Mouse (Mus musculus) ES-E14 (cell line): Measurements from ENCODE around the gene Ylpm1. TPM values are rescaled to one million over a fixed set of nuclear protein-coding genes. Genes with fewer than 3 reads are reported as not detected.

Experiments
- DNase-seq: peaks from one replicate; pipeline ENCODE4 v3.0.0-alpha.2; 2013; ENCODE audit warnings: low read depth, low spot score
- H3K27ac ChIP-seq: 2 replicates; pipeline ENCODE4 v1.5.1; 2012; ENCODE audit warnings: low read depth, mild to moderate bottlenecking, low read length, moderate library complexity, mixed read lengths; ENCODE audit not compliant: poor library complexity, insufficient read depth, severe bottlenecking
- H3K36me3 ChIP-seq: 2 replicates; pipeline ENCODE4 v1.6.1; 2012; ENCODE audit warnings: mild to moderate bottlenecking, low read length, moderate library complexity, mixed read lengths; ENCODE audit not compliant: control insufficient read depth, poor library complexity, insufficient read depth, severe bottlenecking
- H3K4me1 ChIP-seq, 2 experiments: fragments of 150-350 bp in 1 of 2; sonication (generic) in 1 of 2; 2 replicates each; pipeline ENCODE4 v1.6.1; 2012; ENCODE audit warnings: low read length in 2 of 2, mild to moderate bottlenecking in 1 of 2, mixed read lengths in 1 of 2; ENCODE audit not compliant: control insufficient read depth in 2 of 2, insufficient read depth in 2 of 2, poor library complexity in 1 of 2
- H3K4me3 ChIP-seq, 2 experiments: fragments of 150-350 bp in 1 of 2; sonication (generic) in 1 of 2; 2 replicates each; pipeline ENCODE4 v1.5.1; 2012; ENCODE audit warnings: low read length in 2 of 2, low read depth in 1 of 2, mild to moderate bottlenecking in 1 of 2, mixed read lengths in 1 of 2; ENCODE audit not compliant: insufficient read depth in 1 of 2, poor library complexity in 1 of 2, severe bottlenecking in 1 of 2
- H3K9ac ChIP-seq: 2 replicates; pipeline ENCODE4 v1.6.1; 2012; ENCODE audit warnings: low read depth, mild to moderate bottlenecking, low read length, mixed read lengths; ENCODE audit not compliant: poor library complexity, insufficient read depth, severe bottlenecking
- H3K9me3 ChIP-seq: fragments of 150-350 bp; sonication (generic); 2 replicates; pipeline ENCODE4 v1.6.1; 2012; ENCODE audit warnings: low read depth, mild to moderate bottlenecking, low read length; ENCODE audit not compliant: control insufficient read depth, insufficient read depth
- CHD2 ChIP-seq: IDR thresholded peaks from 2 replicates; pipeline ENCODE4 v1.6.1; 2014; ENCODE audit warnings: mild to moderate bottlenecking, low read depth, low read length, inconsistent platforms
- HCFC1 ChIP-seq: IDR thresholded peaks from 2 replicates; pipeline ENCODE4 v1.6.1; 2012; ENCODE audit warnings: low read length, inconsistent platforms, borderline replicate concordance; ENCODE audit not compliant: insufficient read depth
- MAFK ChIP-seq: IDR thresholded peaks from 2 replicates; pipeline ENCODE4 v1.6.1; 2014; ENCODE audit warnings: mild to moderate bottlenecking, low read depth, low read length, inconsistent platforms; ENCODE audit not compliant: insufficient read depth
- ZC3H11A ChIP-seq: IDR thresholded peaks from 2 replicates; pipeline ENCODE4 v1.6.1; 2012; ENCODE audit warnings: low read depth, mild to moderate bottlenecking, inconsistent platforms, low read length, borderline replicate concordance
- ZNF384 ChIP-seq: IDR thresholded peaks from 2 replicates; pipeline ENCODE4 v1.6.1; 2012; ENCODE audit warnings: low read depth, low read length, inconsistent platforms
- in situ Hi-C, 2 experiments: fragments of 600-800 bp; cut with MboI; formaldehyde crosslinking; loops; one replicate each; pipeline ENCODE4 v1.15.1; 2025; ENCODE audit warnings: low sequenced_read_pairs in 2 of 2, inconsistent platforms in 1 of 2; ENCODE audit not compliant: unreplicated experiment in 2 of 2
- total RNA-seq: library from RNA; depleted of rRNA; stranded (reverse); fragments of 300-350 nt; gene quantifications from 2 replicates; pipeline ENCODE4 v1.2.3, GENCODE M21; 2012

Gene Ylpm1
- total RNA-seq, 1 experiment, result 38.8 TPM

- DNase-seq, result no peak
- in situ Hi-C loops, result no loop called here
- H3K4me1 ChIP-seq, result peaks cover 9 to 10% of the 10 kb centered on the region in 2 experiments; a peak in 2 of 4 replicates
- peaks cover 2% of the 10 kb centered on the region; the same call in 1 of the 2 replicates for H3K36me3 ChIP-seq
- H3K9ac ChIP-seq, result no peak overlapping the region
- no peak overlapping the region for H3K4me3 ChIP-seq
- no peaks in the 10 kb centered on the region for H3K9me3 ChIP-seq
- no peak for TF ChIP-seq ZC3H11A
- TF ChIP-seq MAFK, result no peak
- TF ChIP-seq HCFC1, result no peak
- TF ChIP-seq CHD2, result no peak
- TF ChIP-seq ZNF384, result no peak
- H3K27ac ChIP-seq, result no peak overlapping the region
These were observed 113.3 kb downstream of the Ylpm1 start for GRCm38 (mm10) chr12:85109426-85109825.

GRCm38 (mm10) chr12:85110011-85110697 is 114.0 kb downstream of the Ylpm1 start:
- in situ Hi-C loops, result no loop called here
- DNase-seq, result no peak
- H3K36me3 ChIP-seq, result peaks cover 2% of the 10 kb centered on the region; the same call in 1 of the 2 replicates
- peak overlapping the region; percentile 79 to 97 for H3K4me3 ChIP-seq
- H3K9ac ChIP-seq, result peak overlapping the region; percentile 95
- no peak overlapping the region for H3K27ac ChIP-seq
- TF ChIP-seq HCFC1 (no peak), ZC3H11A (no peak), CHD2 (no peak), ZNF384 (no peak), MAFK (no peak)
- no peaks in the 10 kb centered on the region for H3K9me3 ChIP-seq
- H3K4me1 ChIP-seq, result peaks cover 7 to 9% of the 10 kb centered on the region in 2 experiments; a peak in 2 of 4 replicates

- peaks cover 7 to 9% of the 10 kb centered on the region in 2 experiments; a peak in 2 of 4 replicates for H3K4me1 ChIP-seq
- peak; percentile 47 for DNase-seq
- H3K9ac ChIP-seq, result peak within 1 kb of the TSS; percentile 95
- TF ChIP-seq ZC3H11A (no peak), HCFC1 (peak; percentile 69; the same call in 1 of the 2 replicates)
- no peaks in the 10 kb centered on the region for H3K9me3 ChIP-seq
- in situ Hi-C loops, result no loop called here
- no peak within 1 kb of the TSS for H3K27ac ChIP-seq
- peaks cover 2% of the 10 kb centered on the region; the same call in 1 of the 2 replicates for H3K36me3 ChIP-seq
- H3K4me3 ChIP-seq, result peak within 1 kb of the TSS; percentile 79 to 97
These were observed 114.8 kb downstream of the Ylpm1 start, which contains the start of the genes Prox2 and Dlst for GRCm38 (mm10) chr12:85110698-85111592. Gene Prox2 (minus strand): TSS chr12:85110759. Gene Dlst (plus strand): TSS chr12:85110833.

- DNase-seq, result no peak
- no peak overlapping the region for H3K9ac ChIP-seq
- no peak for TF ChIP-seq MAFK
- TF ChIP-seq ZNF384, result no peak
- no peak for TF ChIP-seq CHD2
- no peak for TF ChIP-seq ZC3H11A
- TF ChIP-seq HCFC1, result no peak
- in situ Hi-C loops, result no loop called here
- H3K9me3 ChIP-seq, result no peaks in the 10 kb centered on the region
- peaks cover 4% of the 10 kb centered on the region; the same call in 1 of the 2 replicates for H3K36me3 ChIP-seq
- peaks cover 6 to 9% of the 10 kb centered on the region in 2 experiments; a peak in 2 of 4 replicates for H3K4me1 ChIP-seq
- no peak overlapping the region for H3K27ac ChIP-seq
- no peak overlapping the region for H3K4me3 ChIP-seq
These were observed 116.6 kb downstream of the Ylpm1 start for GRCm38 (mm10) chr12:85112550-85113251.
